Mouse (Mus musculus): ENCODE data around the gene Hspa5. TPM values are rescaled to one million over a fixed set of nuclear protein-coding genes. Genes with fewer than 3 reads are reported as not detected.
"Not testable (repeated sequence)": the region's sequence is repeated elsewhere in the genome, so short reads cannot be mapped to it uniquely, and the experiment has no call there.

The Hspa5 gene
- polyA plus RNA-seq, 1 experiment from 2014 or later = 916 TPM

DNA sequence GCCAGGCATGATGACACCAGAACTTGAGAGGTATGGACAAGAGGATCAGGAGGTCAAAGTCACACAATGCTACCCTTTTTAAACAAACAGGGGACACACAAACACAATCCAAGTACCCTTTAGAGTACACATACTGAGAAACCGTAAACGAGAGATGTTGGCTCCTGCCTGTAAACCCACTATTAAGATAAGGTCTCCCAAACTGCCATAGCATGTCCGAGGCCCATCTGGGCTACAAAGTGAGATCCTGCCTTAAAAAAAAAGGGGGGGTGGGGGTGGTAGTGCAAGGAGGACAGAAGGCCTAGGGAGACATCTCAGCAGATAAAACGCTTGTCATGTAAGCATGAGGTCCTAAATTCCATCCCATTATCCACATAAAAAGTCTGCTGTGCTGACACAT, 23.3 kb upstream of the Hspa5 start:
- WGBS = 87% methylated on average over 4 of the region's 4 CpGs
- H3K4me2 ChIP-seq = no peak overlapping the region
- H3K9me3 ChIP-seq (replicated peaks) = no peaks in the 10 kb centered on the region
- H3K9ac ChIP-seq = no peak overlapping the region
- H3K27me3 ChIP-seq (replicated peaks) = no peaks in the 10 kb centered on the region
- ATAC-seq (ENCODE audit: insufficient number of reproducible peaks, low FRiP score) = no peak
- H3K4me1 ChIP-seq (replicated peaks) = peaks cover 11% of the 10 kb centered on the region
- H3K27ac ChIP-seq (ENCODE audit: poor library complexity, severe bottlenecking) = no peak overlapping the region
- H3K4me3 ChIP-seq = no peak overlapping the region
- H3K36me3 ChIP-seq = peaks cover 9% of the 10 kb centered on the region; the same call in 1 of the 2 replicates

DNA sequence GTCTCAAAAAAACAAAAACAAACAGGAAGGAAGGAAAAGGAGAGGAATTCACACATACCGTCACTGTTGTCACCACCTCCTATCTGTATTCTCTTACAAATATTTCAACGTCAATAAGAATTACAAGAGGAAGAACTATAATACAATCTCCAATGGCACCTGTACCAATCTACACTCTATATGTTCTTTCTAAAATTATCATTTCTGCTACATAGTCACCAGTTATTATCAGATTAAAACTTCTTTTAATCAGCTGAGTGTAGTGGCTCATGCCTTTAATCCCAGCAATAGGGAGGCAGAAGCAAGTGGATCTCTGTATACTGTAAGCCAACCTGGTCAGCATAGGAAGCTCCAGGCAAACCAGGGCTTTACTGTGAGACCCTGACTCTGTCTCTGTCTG, 21.5 kb upstream of the Hspa5 start:
- Histone ChIP-seq H3K27ac (ENCODE audit: poor library complexity, severe bottlenecking) (no peak overlapping the region), H3K27me3 (replicated peaks) (no peaks in the 10 kb centered on the region), H3K4me2 (no peak overlapping the region), H3K4me1 (replicated peaks) (peaks cover 15% of the 10 kb centered on the region), H3K9ac (no peak overlapping the region), H3K9me3 (replicated peaks) (no peaks in the 10 kb centered on the region), H3K36me3 (no peaks in the 10 kb centered on the region), H3K4me3 (no peak overlapping the region)
- no peak for ATAC-seq (ENCODE audit: insufficient number of reproducible peaks, low FRiP score)
- 61% methylated on average over 2 of the region's 2 CpGs for WGBS

DNA sequence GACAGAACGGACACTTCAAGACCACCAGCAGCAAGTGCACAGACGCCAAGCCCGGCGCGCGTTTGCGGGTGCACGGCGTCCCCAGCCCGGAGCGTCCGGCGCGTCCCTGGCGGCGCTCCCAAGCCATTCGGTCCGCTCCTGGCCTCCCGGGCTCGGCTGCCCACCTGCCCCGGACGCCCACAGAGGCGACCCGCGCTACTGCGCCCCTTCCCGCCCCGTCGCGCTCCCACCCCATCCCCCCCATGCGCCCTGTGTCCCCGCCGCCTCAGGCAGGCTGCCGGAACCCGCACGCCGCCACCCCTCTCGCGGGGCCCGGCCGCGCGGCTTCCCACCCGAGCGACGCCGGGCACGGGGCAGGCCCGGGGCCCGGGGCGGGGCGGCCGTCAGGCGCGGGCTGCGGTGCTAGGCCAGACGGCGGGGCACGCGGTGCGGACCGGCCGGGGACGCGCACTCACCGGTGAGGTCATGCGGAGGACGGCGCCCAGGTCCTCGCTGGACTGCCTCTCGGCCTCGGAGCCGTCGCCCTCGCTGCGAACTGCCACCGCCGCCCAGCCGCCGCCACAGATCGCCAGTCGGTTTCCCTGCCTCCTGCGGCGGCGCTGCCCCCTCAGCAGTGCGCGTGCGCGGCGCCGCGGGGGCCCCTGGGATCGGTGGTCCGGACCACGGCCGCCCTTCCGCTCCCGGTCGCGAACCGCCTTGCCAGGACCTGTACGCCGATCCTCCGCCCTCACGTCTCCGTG, 17.8 kb upstream of the Hspa5 start:
- no peaks in the 10 kb centered on the region; the same call in 1 of the 2 replicates for H3K9me3 ChIP-seq (replicated peaks)
- H3K4me2 ChIP-seq = peak overlapping the region; percentile 75
- H3K36me3 ChIP-seq = no peaks in the 10 kb centered on the region
- H3K4me1 ChIP-seq (replicated peaks) = peaks cover 16% of the 10 kb centered on the region
- WGBS = under 1% methylated on average over 99 of the region's 106 CpGs
- H3K27ac ChIP-seq (ENCODE audit: poor library complexity, severe bottlenecking) = peak overlapping the region; percentile 98
- peak; percentile 93 for ATAC-seq (ENCODE audit: insufficient number of reproducible peaks, low FRiP score)
- peak overlapping the region; percentile 95 for H3K9ac ChIP-seq
- peak overlapping the region; percentile 87 for H3K4me3 ChIP-seq
- H3K27me3 ChIP-seq (replicated peaks) = no peaks in the 10 kb centered on the region

DNA sequence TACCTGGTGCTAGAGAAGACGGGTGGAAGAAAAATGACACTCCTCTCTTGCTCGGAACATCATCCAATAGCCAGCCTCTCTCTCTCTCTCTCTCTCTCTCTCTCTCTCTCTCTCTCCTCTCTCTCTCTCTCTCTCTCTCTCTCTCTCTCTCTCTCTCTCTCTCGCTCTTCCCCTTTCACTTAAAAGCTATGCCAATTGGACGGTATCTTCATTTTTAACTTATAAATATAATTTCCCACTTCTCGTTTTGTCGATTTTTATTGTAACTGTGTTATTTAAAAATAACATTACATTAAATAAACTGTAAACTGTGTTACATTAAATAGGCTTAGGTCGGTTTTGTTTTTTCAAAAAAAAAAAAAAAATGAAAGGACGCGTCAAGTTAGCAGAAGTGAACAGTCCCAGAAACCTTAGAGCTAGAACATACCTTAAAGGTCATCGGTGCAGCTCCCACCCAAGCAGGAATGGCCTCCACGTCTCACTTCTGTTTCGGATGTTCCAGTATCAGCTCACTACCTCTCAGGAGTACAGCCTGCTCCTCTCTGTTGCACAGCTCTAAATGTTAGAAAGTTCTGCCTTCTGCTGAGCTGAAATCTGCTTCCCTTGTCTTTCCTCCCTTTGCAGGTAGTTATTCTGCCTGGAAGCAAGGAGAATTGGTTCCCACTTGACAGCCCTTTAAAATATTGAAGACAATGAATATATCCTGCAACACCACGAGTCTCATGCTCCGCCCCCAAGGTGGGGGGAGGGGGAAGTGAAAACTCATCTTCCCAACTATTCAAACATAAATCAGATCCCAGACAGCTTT, 17.0 kb upstream of the Hspa5 start, which contains the start of gene Gapvd1:
Gapvd1 (minus strand) TSS at position 682 of the 808 bp plus-strand sequence.
- Histone ChIP-seq H3K4me1 (replicated peaks) (peaks cover 16% of the 10 kb centered on the region), H3K4me2 (peak within 1 kb of the TSS; percentile 78), H3K27me3 (replicated peaks) (no peaks in the 10 kb centered on the region), H3K4me3 (peak within 1 kb of the TSS; percentile 87), H3K9ac (peak within 1 kb of the TSS; percentile 95), H3K36me3 (no peaks in the 10 kb centered on the region), H3K27ac (ENCODE audit: poor library complexity, severe bottlenecking) (peak within 1 kb of the TSS; percentile 98), H3K9me3 (replicated peaks) (no peaks in the 10 kb centered on the region; the same call in 1 of the 2 replicates)
- no peak for ATAC-seq (ENCODE audit: insufficient number of reproducible peaks, low FRiP score)
- WGBS = under 1% methylated on average over 13 of the region's 14 CpGs

DNA sequence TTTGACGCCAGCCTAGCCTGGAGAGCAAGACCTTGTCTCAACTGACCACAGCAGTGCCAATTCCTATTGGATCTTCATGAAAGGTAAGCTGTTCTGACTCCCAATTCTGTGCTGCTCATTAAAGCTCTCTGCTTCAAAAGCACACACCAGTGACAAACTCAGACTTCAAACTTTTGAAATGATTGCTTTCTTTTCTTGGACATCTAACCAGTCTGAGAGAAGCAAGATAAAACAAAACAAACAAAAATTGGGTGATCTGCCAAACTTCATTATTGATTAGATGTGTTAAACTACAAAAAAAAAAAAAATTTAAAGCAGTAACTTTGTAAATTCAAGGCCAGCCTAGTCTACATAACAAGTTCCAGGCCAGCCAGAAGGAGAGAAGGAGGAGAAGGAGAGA, 14.4 kb upstream of the Hspa5 start:
- H3K4me2 ChIP-seq = no peak overlapping the region
- H3K27me3 ChIP-seq (replicated peaks) = no peaks in the 10 kb centered on the region
- H3K36me3 ChIP-seq = no peaks in the 10 kb centered on the region
- H3K4me1 ChIP-seq (replicated peaks) = peaks cover 10% of the 10 kb centered on the region
- WGBS = 66% methylated on average over 1 of the region's 1 CpGs
- no peak overlapping the region for H3K4me3 ChIP-seq
- no peak overlapping the region for H3K9ac ChIP-seq
- no peak for ATAC-seq (ENCODE audit: insufficient number of reproducible peaks, low FRiP score)
- no peak overlapping the region for H3K27ac ChIP-seq (ENCODE audit: poor library complexity, severe bottlenecking)
- H3K9me3 ChIP-seq (replicated peaks) = no peaks in the 10 kb centered on the region; the same call in 1 of the 2 replicates

DNA sequence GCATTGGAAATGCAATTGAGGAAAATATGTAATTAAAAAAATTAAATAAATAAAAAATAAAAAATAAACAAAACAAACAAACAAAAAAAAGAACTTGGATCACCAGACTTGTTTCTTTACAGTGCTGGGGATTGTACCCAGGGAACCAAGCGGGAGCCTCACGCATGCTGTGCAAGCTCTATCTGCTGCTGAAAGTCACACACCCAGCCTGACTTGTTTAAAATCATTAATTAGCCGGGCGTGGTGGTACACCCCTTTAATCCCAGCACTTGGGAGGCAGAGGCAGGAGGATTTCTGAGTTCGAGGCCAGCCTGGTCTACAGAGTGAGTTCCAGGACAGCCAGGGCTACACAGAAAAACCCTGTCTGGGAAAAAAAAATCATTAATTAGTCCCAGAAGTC, 10.5 kb upstream of the Hspa5 start:
- H3K9ac ChIP-seq; ATAC-seq (ENCODE audit: insufficient number of reproducible peaks, low FRiP score); H3K27ac ChIP-seq (ENCODE audit: poor library complexity, severe bottlenecking); H3K4me2 ChIP-seq; H3K36me3 ChIP-seq; H3K4me3 ChIP-seq; H3K9me3 ChIP-seq (replicated peaks); H3K4me1 ChIP-seq (replicated peaks); H3K27me3 ChIP-seq (replicated peaks): not testable (repeated sequence)
- 80% methylated on average over 5 of the region's 5 CpGs for WGBS

DNA sequence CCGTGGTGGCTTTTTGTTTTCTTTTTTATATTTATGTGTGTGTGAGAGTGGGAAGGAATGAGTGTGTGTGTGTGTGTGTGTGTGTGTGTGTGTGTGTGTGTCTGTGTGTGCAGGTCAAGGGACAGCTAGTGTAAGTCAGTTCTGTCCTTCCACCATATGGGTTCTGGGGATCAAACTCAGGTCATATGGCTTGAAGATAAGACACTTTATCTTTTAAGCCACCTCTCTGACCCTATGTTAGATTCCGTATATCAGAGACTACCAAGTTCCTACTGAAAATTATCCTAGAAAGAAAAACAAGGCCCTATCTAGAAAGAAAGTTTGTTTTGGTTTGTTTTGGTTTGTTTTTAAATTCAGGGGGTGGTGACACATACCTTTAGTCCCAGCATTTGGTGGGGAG, 9.6 kb upstream of the Hspa5 start:
- H3K36me3 ChIP-seq = no peaks in the 10 kb centered on the region
- H3K9me3 ChIP-seq (replicated peaks) = no peaks in the 10 kb centered on the region; the same call in 1 of the 2 replicates
- WGBS = 52% methylated on average over 2 of the region's 2 CpGs
- H3K9ac ChIP-seq = no peak overlapping the region
- no peak for ATAC-seq (ENCODE audit: insufficient number of reproducible peaks, low FRiP score)
- no peaks in the 10 kb centered on the region for H3K27me3 ChIP-seq (replicated peaks)
- no peak overlapping the region for H3K27ac ChIP-seq (ENCODE audit: poor library complexity, severe bottlenecking)
- H3K4me1 ChIP-seq (replicated peaks) = no peaks in the 10 kb centered on the region
- H3K4me2 ChIP-seq = no peak overlapping the region
- no peak overlapping the region for H3K4me3 ChIP-seq

DNA sequence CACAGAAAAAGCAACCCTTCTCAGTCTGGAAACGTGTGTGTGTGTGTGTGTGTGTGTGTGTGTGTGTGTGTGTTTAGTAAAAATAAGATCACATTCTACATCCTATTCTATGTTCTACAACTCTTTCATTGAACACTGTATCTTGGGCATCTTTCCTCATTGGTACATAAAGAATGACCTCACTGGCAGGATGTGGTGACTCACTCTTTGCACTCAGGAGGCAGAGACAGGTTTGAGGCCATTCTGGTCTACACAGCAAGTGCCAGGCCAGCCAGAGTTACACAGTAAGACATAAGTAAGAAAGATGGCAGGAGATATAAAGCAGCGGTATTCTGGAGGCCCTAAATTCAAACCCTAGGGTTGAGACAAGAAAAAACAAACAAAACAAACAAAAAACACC, 8.9 kb upstream of the Hspa5 start:
- no peak overlapping the region for H3K27ac ChIP-seq (ENCODE audit: poor library complexity, severe bottlenecking)
- no peaks in the 10 kb centered on the region for H3K36me3 ChIP-seq
- H3K4me2 ChIP-seq = no peak overlapping the region
- H3K27me3 ChIP-seq (replicated peaks) = no peaks in the 10 kb centered on the region
- WGBS = 55% methylated on average over 2 of the region's 2 CpGs
- no peak overlapping the region for H3K4me3 ChIP-seq
- H3K9ac ChIP-seq = no peak overlapping the region
- H3K9me3 ChIP-seq (replicated peaks) = no peaks in the 10 kb centered on the region; the same call in 1 of the 2 replicates
- H3K4me1 ChIP-seq (replicated peaks) = no peaks in the 10 kb centered on the region
- ATAC-seq (ENCODE audit: insufficient number of reproducible peaks, low FRiP score) = no peak

DNA sequence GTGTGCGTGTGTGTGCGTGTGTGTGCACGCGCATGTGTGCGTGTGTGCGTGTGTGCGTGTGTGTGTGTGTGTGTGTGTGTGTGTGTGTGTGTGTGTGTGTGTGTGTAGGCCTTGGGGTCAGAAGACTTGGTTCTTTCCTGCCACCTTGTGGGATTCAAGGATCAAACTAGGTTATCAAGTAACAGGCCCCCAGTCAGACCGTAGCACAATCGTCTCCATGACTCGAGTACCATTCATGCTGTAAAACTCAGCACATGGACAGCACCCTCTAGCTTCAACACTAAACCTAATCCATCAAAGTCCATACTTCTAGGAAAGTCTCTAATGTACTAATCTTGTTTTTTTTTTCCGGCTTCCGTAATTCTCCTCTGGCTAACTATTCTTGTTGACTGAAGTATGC, 7.0 kb upstream of the Hspa5 start:
- no peak for ATAC-seq (ENCODE audit: insufficient number of reproducible peaks, low FRiP score)
- H3K4me2 ChIP-seq = no peak overlapping the region
- H3K4me1 ChIP-seq (replicated peaks) = no peaks in the 10 kb centered on the region
- no peak overlapping the region for H3K9ac ChIP-seq
- no peak overlapping the region for H3K4me3 ChIP-seq
- H3K27me3 ChIP-seq (replicated peaks) = no peaks in the 10 kb centered on the region
- H3K9me3 ChIP-seq (replicated peaks) = no peaks in the 10 kb centered on the region
- H3K27ac ChIP-seq (ENCODE audit: poor library complexity, severe bottlenecking) = no peak overlapping the region
- no peaks in the 10 kb centered on the region for H3K36me3 ChIP-seq
- WGBS = 88% methylated on average over 5 of the region's 12 CpGs

DNA sequence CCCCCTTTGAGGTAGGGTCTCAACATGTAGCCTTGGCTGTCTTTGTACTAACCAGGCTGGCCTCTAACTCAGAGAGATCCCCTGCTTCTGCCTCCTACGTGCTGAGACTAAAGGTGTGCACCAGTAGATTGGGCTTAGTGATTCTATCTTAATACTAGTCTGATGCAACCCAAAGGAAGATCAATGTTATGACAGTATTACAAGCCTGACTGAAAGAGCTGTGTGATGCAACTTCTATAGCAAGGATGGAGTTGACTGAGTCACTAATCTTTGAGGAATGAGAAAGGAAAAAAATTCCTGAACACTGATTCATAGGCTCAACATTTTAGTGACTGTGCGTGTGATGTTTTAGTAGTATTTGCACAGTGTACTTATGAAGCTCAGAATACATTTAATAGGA, 1.7 kb upstream of the Hspa5 start:
- 83% methylated on average over 2 of the region's 2 CpGs for WGBS
- Histone ChIP-seq H3K4me1 (replicated peaks) (peaks cover 25% of the 10 kb centered on the region), H3K9ac (no peak overlapping the region), H3K9me3 (replicated peaks) (no peaks in the 10 kb centered on the region), H3K4me3 (0 out of 2 replicates have a peak overlapping the region, but pooled peaks have one; percentile 96), H3K27ac (ENCODE audit: poor library complexity, severe bottlenecking) (no peak overlapping the region), H3K4me2 (peak overlapping the region; percentile 49; the same call in 1 of the 2 replicates), H3K27me3 (replicated peaks) (no peaks in the 10 kb centered on the region), H3K36me3 (peaks cover 24% of the 10 kb centered on the region)
- ATAC-seq (ENCODE audit: insufficient number of reproducible peaks, low FRiP score) = no peak

DNA sequence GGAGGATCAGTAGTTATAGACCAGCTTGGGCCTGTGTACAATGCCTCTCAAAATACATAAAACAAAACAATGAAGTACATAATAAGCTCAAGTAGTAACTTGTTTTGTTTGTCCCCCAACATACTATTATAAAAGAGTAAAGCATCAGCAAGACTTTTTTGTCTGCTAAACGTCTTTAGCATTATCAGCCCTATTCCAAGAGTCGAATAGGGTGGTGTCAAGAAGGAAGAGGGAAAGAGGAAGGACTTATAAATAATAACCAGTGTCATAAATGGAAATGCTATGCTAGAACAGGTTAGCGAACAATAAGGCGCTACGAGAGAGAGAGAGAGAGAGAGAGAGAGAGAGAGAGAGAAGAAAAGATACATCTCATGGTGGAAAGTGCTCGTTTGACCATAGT, 819 bp upstream of the Hspa5 start:
- Histone ChIP-seq H3K9ac (peak overlapping the region; percentile 93), H3K4me1 (replicated peaks) (peaks cover 33% of the 10 kb centered on the region), H3K27me3 (replicated peaks) (no peaks in the 10 kb centered on the region), H3K27ac (ENCODE audit: poor library complexity, severe bottlenecking) (peak overlapping the region; percentile 89), H3K9me3 (replicated peaks) (no peaks in the 10 kb centered on the region), H3K36me3 (peaks cover 32% of the 10 kb centered on the region), H3K4me2 (peak overlapping the region; percentile 67), H3K4me3 (peak overlapping the region; percentile 96)
- ATAC-seq (ENCODE audit: insufficient number of reproducible peaks, low FRiP score) = no peak
- 4% methylated on average over 6 of the region's 6 CpGs for WGBS

Measured in heart, embryonic 12.5 days (tissue).